In genomic region chr7:90040581-90041340, GRCm38 (mm10) we compare ENCODE assay signal across 9 mouse cellular contexts. TPM values are rescaled to one million over a fixed set of nuclear protein-coding genes. Genes with fewer than 3 reads are reported as not detected.
DNase-seq lines count a peak whose midpoint lies in the region; ATAC-seq lines count a peak whose summit lies in the region.
"Had no signal": no experiment of that assay in that cellular context is flagged by ENCODE, and none has a peak within 500 bp of the region (broad histone marks: within the 10 kb centered on the region; RNA-seq: fewer than 3 reads in every experiment).

No protein-coding gene starts in this region.

- H3K4me3 ChIP-seq in intestine, embryonic 14.5 days (ENCODE audit: low read depth, low read length), result no peak overlapping the region
- H3K4me3 ChIP-seq in intestine, embryonic 15.5 days (replicated peaks), result no peak overlapping the region
- no peak overlapping the region for H3K4me3 ChIP-seq in embryonic facial prominence, embryonic 15.5 days (replicated peaks)
- H3K4me3 ChIP-seq in lung, embryonic 15.5 days, result no peak overlapping the region
- H3K4me3 ChIP-seq in forebrain, embryonic 14.5 days (ENCODE audit: low read depth, low read length), result no peak overlapping the region
- H3K4me3 ChIP-seq: hindbrain, embryonic 12.5 days had no signal

- H3K4me1 ChIP-seq in intestine, embryonic 14.5 days (replicated peaks; ENCODE audit: control insufficient read depth, insufficient read depth, low read length), result peaks cover 12% of the 10 kb centered on the region
- H3K4me1 ChIP-seq in intestine, embryonic 15.5 days (replicated peaks), result peaks cover 10% of the 10 kb centered on the region; the same call in 1 of the 2 replicates
- peaks cover 21% of the 10 kb centered on the region; the same call in 1 of the 2 replicates for H3K4me1 ChIP-seq in embryonic facial prominence, embryonic 15.5 days
- peaks cover 34% of the 10 kb centered on the region for H3K4me1 ChIP-seq in lung, embryonic 15.5 days
- no peaks in the 10 kb centered on the region; the same call in 1 of the 2 replicates for H3K4me1 ChIP-seq in forebrain, embryonic 14.5 days (ENCODE audit: control insufficient read depth, insufficient read depth, low read length)

- 78% methylated on average over 11 of the region's 11 CpGs for WGBS in intestine, embryonic 14.5 days
- WGBS in intestine, embryonic 15.5 days, result 67% methylated on average over 11 of the region's 11 CpGs
- WGBS in embryonic facial prominence, embryonic 15.5 days, result 60% methylated on average over 11 of the region's 11 CpGs
- WGBS in lung, embryonic 15.5 days, result 69% methylated on average over 11 of the region's 11 CpGs
- WGBS in forebrain, embryonic 14.5 days, result 69% methylated on average over 11 of the region's 11 CpGs

- H3K27me3 ChIP-seq in intestine, embryonic 14.5 days (replicated peaks; ENCODE audit: control insufficient read depth, insufficient read depth, low read length), result no peaks in the 10 kb centered on the region
- no peaks in the 10 kb centered on the region for H3K27me3 ChIP-seq in intestine, embryonic 15.5 days (replicated peaks)
- H3K27me3 ChIP-seq in embryonic facial prominence, embryonic 15.5 days, result no peaks in the 10 kb centered on the region
- H3K27me3 ChIP-seq in lung, embryonic 15.5 days, result no peaks in the 10 kb centered on the region
- no peaks in the 10 kb centered on the region for H3K27me3 ChIP-seq in forebrain, embryonic 14.5 days (replicated peaks; ENCODE audit: control insufficient read depth, insufficient read depth, low read length)
- H3K27me3 ChIP-seq: hindbrain, embryonic 12.5 days had no signal

- no peaks in the 10 kb centered on the region for H3K36me3 ChIP-seq in intestine, embryonic 14.5 days (ENCODE audit: control insufficient read depth, insufficient read depth, low read length)
- no peaks in the 10 kb centered on the region for H3K36me3 ChIP-seq in intestine, embryonic 15.5 days
- no peaks in the 10 kb centered on the region for H3K36me3 ChIP-seq in embryonic facial prominence, embryonic 15.5 days
- no peaks in the 10 kb centered on the region for H3K36me3 ChIP-seq in lung, embryonic 15.5 days
- no peaks in the 10 kb centered on the region for H3K36me3 ChIP-seq in forebrain, embryonic 14.5 days (ENCODE audit: control insufficient read depth, insufficient read depth, low read length)
- H3K36me3 ChIP-seq: hindbrain, embryonic 12.5 days had no signal

- intact Hi-C loops in heart, postnatal 25 days (cut with DNase I), result loop anchor here (5.0 kb wide), 1 partner anchor 42 kb away; no protein-coding TSS in a partner anchor

- 0 out of 2 replicates have a peak overlapping the region, but pooled peaks have one; percentile 33 for H3K27ac ChIP-seq in intestine, embryonic 14.5 days (ENCODE audit: low read depth)
- no peak overlapping the region for H3K27ac ChIP-seq in intestine, embryonic 15.5 days
- peak overlapping the region; percentile 48; the same call in 1 of the 2 replicates for H3K27ac ChIP-seq in embryonic facial prominence, embryonic 15.5 days (replicated peaks)
- H3K27ac ChIP-seq in lung, embryonic 15.5 days, result peak overlapping the region; percentile 80
- no peak overlapping the region for H3K27ac ChIP-seq in forebrain, embryonic 14.5 days (ENCODE audit: low read depth, low read length)
- H3K27ac ChIP-seq: hindbrain, embryonic 12.5 days had no signal

- H3K9ac ChIP-seq in intestine, embryonic 14.5 days (ENCODE audit: low read length), result no peak overlapping the region
- no peak overlapping the region for H3K9ac ChIP-seq in intestine, embryonic 15.5 days
- no peak overlapping the region for H3K9ac ChIP-seq in embryonic facial prominence, embryonic 15.5 days
- no peak overlapping the region for H3K9ac ChIP-seq in lung, embryonic 15.5 days
- no peak overlapping the region for H3K9ac ChIP-seq in forebrain, embryonic 14.5 days (ENCODE audit: low read length)
- H3K9ac ChIP-seq: hindbrain, embryonic 12.5 days had no signal

- no peak for DNase-seq in intestine, embryonic 14.5 days (ENCODE audit: low spot score)
- peak; percentile 58 for DNase-seq in heart, postnatal 25 days (ENCODE audit: low spot score)
- DNase-seq in spleen, postnatal 36 days (ENCODE audit: low spot score in 2 of 2), result no peak
- DNase-seq in frontal cortex, adult 2 months (ENCODE audit: extremely low spot score in 1 of 2, low spot score in 1 of 2), result no peak
- no peak for DNase-seq in forebrain, embryonic 14.5 days (ENCODE audit: low spot score)

- no peak for ATAC-seq in intestine, embryonic 14.5 days (replicated peaks; ENCODE audit: low FRiP score, low TSS enrichment, low read depth)
- no peak for ATAC-seq in intestine, embryonic 15.5 days
- no peak for ATAC-seq in embryonic facial prominence, embryonic 15.5 days (ENCODE audit: insufficient number of reproducible peaks, low FRiP score, low TSS enrichment, low read depth)
- no peak for ATAC-seq in lung, embryonic 15.5 days (ENCODE audit: borderline replicate concordance, extremely low read depth, low FRiP score, low TSS enrichment)
- ATAC-seq in forebrain, embryonic 14.5 days, result no peak

- no peak overlapping the region for H3K4me2 ChIP-seq in intestine, embryonic 14.5 days (ENCODE audit: low read length)
- no peak overlapping the region for H3K4me2 ChIP-seq in intestine, embryonic 15.5 days (replicated peaks)
- H3K4me2 ChIP-seq in embryonic facial prominence, embryonic 15.5 days (replicated peaks), result no peak overlapping the region
- no peak overlapping the region for H3K4me2 ChIP-seq in lung, embryonic 15.5 days
- no peak overlapping the region for H3K4me2 ChIP-seq in forebrain, embryonic 14.5 days (ENCODE audit: low read length)
- H3K4me2 ChIP-seq: hindbrain, embryonic 12.5 days had no signal

- no peaks in the 10 kb centered on the region for H3K9me3 ChIP-seq in intestine, embryonic 14.5 days (ENCODE audit: control insufficient read depth, low read length)
- H3K9me3 ChIP-seq in intestine, embryonic 15.5 days, result no peaks in the 10 kb centered on the region
- H3K9me3 ChIP-seq in embryonic facial prominence, embryonic 15.5 days (replicated peaks), result no peaks in the 10 kb centered on the region
- H3K9me3 ChIP-seq in lung, embryonic 15.5 days, result no peaks in the 10 kb centered on the region
- H3K9me3 ChIP-seq in forebrain, embryonic 14.5 days (replicated peaks; ENCODE audit: control insufficient read depth, low read length), result no peaks in the 10 kb centered on the region
- H3K9me3 ChIP-seq: hindbrain, embryonic 12.5 days had no signal

RNA-seq across cellular contexts. Expression of gene Eed, which starts 60.0 kb away (rescaled TPM):
- polyA plus RNA-seq in intestine, embryonic 14.5 days (2014; fragmentation: Nextera tagmentation; extraction: Ambion mirVana), result 71.0 and 81.5 TPM in 2 replicates
- polyA plus RNA-seq in intestine, embryonic 15.5 days (2015; fragmentation: Nextera tagmentation; extraction: Ambion mirVana), result 66.8 and 69.9 TPM in 2 replicates
- polyA plus RNA-seq in embryonic facial prominence, embryonic 15.5 days (2015; fragmentation: Nextera tagmentation; extraction: Ambion mirVana), result 64.2 and 73.2 TPM in 2 replicates
- total RNA-seq in heart, postnatal 25 days (2021), result 10 to 100 TPM; 22.3 to 28.0 TPM
- polyA plus RNA-seq in lung, embryonic 15.5 days (2015; fragmentation: Nextera tagmentation; extraction: Ambion mirVana), result 73.7 and 79.3 TPM in 2 replicates
- 29.9 and 31.5 TPM in 2 replicates for polyA plus RNA-seq in frontal cortex, adult 2 months (2012; rRNA removed)
- polyA plus RNA-seq in forebrain, embryonic 14.5 days (2014; fragmentation: Nextera tagmentation; extraction: Ambion mirVana), result 41.2 and 43.5 TPM in 2 replicates

Comparison
In these comparisons a context has a peak if more than half of its experiments do, and no peak if none do; other contexts are left out.
1. H3K27ac ChIP-seq: peak in intestine, embryonic 14.5 days (single experiment), embryonic facial prominence, embryonic 15.5 days (single experiment) and lung, embryonic 15.5 days (single experiment); none in intestine, embryonic 15.5 days (single experiment) and forebrain, embryonic 14.5 days (single experiment).